Mouse (Mus musculus) T-helper 17 cell (primary cell): ENCODE measurements around the gene Gm12790.
"Not testable (repeated sequence)": the region's sequence is repeated elsewhere in the genome, so short reads cannot be mapped to it uniquely, and the experiment has no call there.

Experiments
- in situ Hi-C, 2 experiments: fragments of 300-600 bp; cut with MboI, MseI; formaldehyde crosslinking; loops; 1 replicate in 1 of 2; 2 replicates in 1 of 2; pipeline ENCODE4 v1.15.1; 2025; ENCODE audit warnings: high pct_unique_total_duplicates in 2 of 2

Gm12790 gene

GRCm38 (mm10) chr4:101980949-101981348, at the start of gene Gm12790:
Gm12790 (minus strand) TSS chr4:101981049.
- in situ Hi-C loops: loop anchor here in 1 of 2 experiments (25.0 kb wide), 1 partner anchor 869 kb away; no protein-coding TSS in a partner anchor

GRCm38 (mm10) chr4:102026619-102027018, 45.8 kb upstream of the Gm12790 start:
- in situ Hi-C loops: no loop called here

GRCm38 (mm10) chr4:101998267-101998922, 17.5 kb upstream of the Gm12790 start:
- in situ Hi-C loops: loop anchor here (5.0 to 25.0 kb wide), 4 partner anchors 336 to 886 kb away; no protein-coding TSS in a partner anchor

- in situ Hi-C loops: loop anchor here (5.0 to 25.0 kb wide), 4 partner anchors 335 to 885 kb away; no protein-coding TSS in a partner anchor
These were observed 16.6 kb upstream of the Gm12790 start for GRCm38 (mm10) chr4:101997426-101997825.

- in situ Hi-C loops: loop anchor here in 1 of 2 experiments (25.0 kb wide), 1 partner anchor 874 kb away; no protein-coding TSS in a partner anchor
These were observed 5.5 kb upstream of the Gm12790 start, which contains the start of gene Gm12789 for GRCm38 (mm10) chr4:101986326-101986725. Gm12789 (plus strand) TSS chr4:101986626.

- in situ Hi-C loops: loop anchor here in 1 of 2 experiments (25.0 kb wide), 1 partner anchor 873 kb away; no protein-coding TSS in a partner anchor
These were observed 4.8 kb upstream of the Gm12790 start for GRCm38 (mm10) chr4:101985678-101986077.

GRCm38 (mm10) chr4:101940107-101940506, 40.7 kb downstream of the Gm12790 start, which contains the start of gene Gm12794:
Gm12794 (plus strand) TSS chr4:101940407.
- in situ Hi-C loops: not testable (repeated sequence)
